Mouse (Mus musculus) lung, postnatal 25 days (tissue): ENCODE measurements around the gene Rcvrn.

Experiments used
- DNase-seq: peaks from one replicate; pipeline ENCODE4 v3.0.0; 2022; ENCODE audit warnings: low spot score

The Rcvrn gene

GRCm38 (mm10) chr11:67668460-67669007, 26.6 kb upstream of the Rcvrn start:
- no peak for DNase-seq

- DNase-seq: no peak
Observed at GRCm38 (mm10) chr11:67670031-67670430, 25.1 kb upstream of the Rcvrn start.

- DNase-seq: no peak
Observed at GRCm38 (mm10) chr11:67672140-67672539, 23.0 kb upstream of the Rcvrn start.

GRCm38 (mm10) chr11:67675562-67676540, 19.3 kb upstream of the Rcvrn start:
- peak; percentile 57 for DNase-seq

GRCm38 (mm10) chr11:67679300-67679699, 15.8 kb upstream of the Rcvrn start:
- DNase-seq: no peak

GRCm38 (mm10) chr11:67679930-67680329, 15.2 kb upstream of the Rcvrn start:
- no peak for DNase-seq

GRCm38 (mm10) chr11:67681871-67682270, 13.3 kb upstream of the Rcvrn start:
- DNase-seq: no peak

GRCm38 (mm10) chr11:67686109-67686508, 9.0 kb upstream of the Rcvrn start:
- DNase-seq: no peak

- no peak for DNase-seq
Observed at GRCm38 (mm10) chr11:67712976-67713375, 17.9 kb downstream of the Rcvrn start.

- DNase-seq: no peak
Observed at GRCm38 (mm10) chr11:67715382-67715781, 20.3 kb downstream of the Rcvrn start.

- no peak for DNase-seq
Observed at GRCm38 (mm10) chr11:67721485-67721884, 26.4 kb downstream of the Rcvrn start.

GRCm38 (mm10) chr11:67722399-67723156, 27.5 kb downstream of the Rcvrn start:
- no peak for DNase-seq

- no peak for DNase-seq
Observed at GRCm38 (mm10) chr11:67723231-67724013, 28.3 kb downstream of the Rcvrn start.

GRCm38 (mm10) chr11:67727095-67727494, 32.0 kb downstream of the Rcvrn start:
- DNase-seq: no peak

GRCm38 (mm10) chr11:67728726-67729125, 33.6 kb downstream of the Rcvrn start:
- no peak for DNase-seq

- no peak for DNase-seq
Observed at GRCm38 (mm10) chr11:67731056-67731455, 35.9 kb downstream of the Rcvrn start.

- no peak for DNase-seq
Observed at GRCm38 (mm10) chr11:67733726-67734125, 38.6 kb downstream of the Rcvrn start.

GRCm38 (mm10) chr11:67734597-67734996, 39.5 kb downstream of the Rcvrn start:
- DNase-seq: no peak

- DNase-seq: no peak
Observed at GRCm38 (mm10) chr11:67738345-67738744, 43.2 kb downstream of the Rcvrn start.

- DNase-seq: no peak
Observed at GRCm38 (mm10) chr11:67738846-67739490, 43.8 kb downstream of the Rcvrn start.

GRCm38 (mm10) chr11:67741569-67741968, 46.4 kb downstream of the Rcvrn start:
- DNase-seq: no peak
